Mouse (Mus musculus) c-Kit-positive CD71-negative TER-119-negative erythroid progenitor cells, embryonic 14.5 days (primary cell): ENCODE measurements around the gene Hells.

Experiments used
- DNase-seq: peaks from one replicate; pipeline ENCODE4 v3.0.0-alpha.2; 2013; ENCODE audit warnings: low read depth

Hells gene

GRCm38 (mm10) chr19:38930788-38931565, at the start of gene Hells:
Hells (plus strand) TSS chr19:38930915.
- DNase-seq: peak; percentile 89

GRCm38 (mm10) chr19:38901146-38902135, 29.3 kb upstream of the Hells start:
- DNase-seq: no peak

GRCm38 (mm10) chr19:38902501-38902900, 28.2 kb upstream of the Hells start:
- DNase-seq: no peak

- DNase-seq: no peak
Observed at GRCm38 (mm10) chr19:38913786-38914185, 16.9 kb upstream of the Hells start.

- DNase-seq: no peak
Observed at GRCm38 (mm10) chr19:38914926-38915325, 15.8 kb upstream of the Hells start.

- no peak for DNase-seq
Observed at GRCm38 (mm10) chr19:38915677-38916076, 15.0 kb upstream of the Hells start.

- no peak for DNase-seq
Observed at GRCm38 (mm10) chr19:38928481-38929158, 2.1 kb upstream of the Hells start.

- DNase-seq: no peak
Observed at GRCm38 (mm10) chr19:38929471-38930251, 1.1 kb upstream of the Hells start.

- DNase-seq: no peak
Observed at GRCm38 (mm10) chr19:38930252-38930787, 395 bp upstream of the Hells start.

- no peak for DNase-seq
Observed at GRCm38 (mm10) chr19:38931566-38931890, 813 bp downstream of the Hells start.

GRCm38 (mm10) chr19:38944590-38945307, 14.0 kb downstream of the Hells start:
- no peak for DNase-seq

GRCm38 (mm10) chr19:38970741-38971140, 40.0 kb downstream of the Hells start:
- no peak for DNase-seq

GRCm38 (mm10) chr19:38972581-38972980, 41.9 kb downstream of the Hells start:
- DNase-seq: no peak

GRCm38 (mm10) chr19:38973666-38974065, 43.0 kb downstream of the Hells start:
- DNase-seq: peak; percentile 20

- DNase-seq: no peak
Observed at GRCm38 (mm10) chr19:38976269-38976668, 45.6 kb downstream of the Hells start.

- peak; percentile 43 for DNase-seq
Observed at GRCm38 (mm10) chr19:38981966-38982365, 51.3 kb downstream of the Hells start.

- no peak for DNase-seq
Observed at GRCm38 (mm10) chr19:38998248-38998647, 67.5 kb downstream of the Hells start.

GRCm38 (mm10) chr19:38998676-38999075, 68.0 kb downstream of the Hells start:
- no peak for DNase-seq

- DNase-seq: no peak
Observed at GRCm38 (mm10) chr19:39005132-39005531, 74.4 kb downstream of the Hells start.

GRCm38 (mm10) chr19:39006715-39007114, 76.0 kb downstream of the Hells start, which contains the start of gene Cyp2c55:
Cyp2c55 (plus strand) TSS chr19:39007019.
- DNase-seq: no peak
